Mouse (Mus musculus) brain, embryonic 14.5 days (tissue): Measurements from ENCODE around the gene Acmsd. TPM values are rescaled to one million over a fixed set of nuclear protein-coding genes. Genes with fewer than 3 reads are reported as not detected.
"Not testable (repeated sequence)": the region's sequence is repeated elsewhere in the genome, so short reads cannot be mapped to it uniquely, and the experiment has no call there.

Experiments
- DNase-seq: peaks from one replicate; pipeline ENCODE4 v3.0.0-alpha.2; 2011; ENCODE audit warnings: low read depth
- CTCF ChIP-seq: fragments of 200-500 bp; IDR thresholded peaks from 2 replicates; pipeline ENCODE4 v1.5.1; 2012; ENCODE audit warnings: inconsistent platforms, mild to moderate bottlenecking, moderate library complexity, borderline replicate concordance; ENCODE audit not compliant: insufficient read depth, insufficient read length; ENCODE audit errors: extremely low read depth
- POLR2A ChIP-seq: fragments of 200-500 bp; IDR thresholded peaks from 2 replicates; pipeline ENCODE4 v1.6.1; 2012; ENCODE audit warnings: mild to moderate bottlenecking, inconsistent platforms, borderline replicate concordance; ENCODE audit not compliant: poor library complexity, insufficient read depth, insufficient read length, severe bottlenecking; ENCODE audit errors: extremely low read depth
- polyA plus RNA-seq: library from polyadenylated mRNA; depleted of rRNA; stranded (reverse); fragments of >200 nt; gene quantifications from 2 replicates; pipeline ENCODE4 v1.2.3, GENCODE M21; 2012

The Acmsd gene
- polyA plus RNA-seq, 1 experiment = not detected

DNA sequence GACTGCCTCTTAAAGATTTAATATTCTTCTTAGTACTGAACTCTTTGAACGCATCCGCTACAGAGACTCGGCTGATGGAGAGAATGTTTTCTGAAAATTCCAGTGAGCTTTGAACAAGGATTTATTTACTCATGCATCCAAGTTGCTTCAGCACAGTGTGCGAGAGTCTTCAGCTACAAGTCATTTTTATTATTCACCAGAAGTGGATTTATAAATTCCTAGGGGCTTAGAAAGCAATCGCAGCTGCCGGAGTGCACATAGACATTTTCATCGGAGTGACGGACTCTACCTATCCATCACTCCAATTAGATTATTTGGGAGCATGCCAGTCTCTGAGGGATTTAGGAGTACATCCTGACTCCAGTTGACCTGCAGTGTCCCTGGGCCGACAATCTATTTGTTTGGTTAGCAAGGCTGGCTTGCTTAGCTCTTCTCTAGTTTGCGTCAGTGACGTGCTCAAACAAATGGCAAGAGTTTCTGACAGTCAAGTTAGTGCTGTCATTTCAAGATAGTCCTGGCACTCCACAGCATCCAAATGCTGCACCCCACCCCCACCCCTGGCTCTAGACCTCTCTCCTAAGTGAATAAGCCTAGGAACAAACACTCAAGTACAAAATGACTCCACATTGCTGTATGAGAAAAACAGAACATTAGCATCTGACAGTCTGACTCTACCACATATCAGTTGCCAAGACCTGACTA is 21.3 kb downstream of the Acmsd start:
- TF ChIP-seq POLR2A = no peak
- TF ChIP-seq CTCF = no peak
- DNase-seq = peak; percentile 12

DNA sequence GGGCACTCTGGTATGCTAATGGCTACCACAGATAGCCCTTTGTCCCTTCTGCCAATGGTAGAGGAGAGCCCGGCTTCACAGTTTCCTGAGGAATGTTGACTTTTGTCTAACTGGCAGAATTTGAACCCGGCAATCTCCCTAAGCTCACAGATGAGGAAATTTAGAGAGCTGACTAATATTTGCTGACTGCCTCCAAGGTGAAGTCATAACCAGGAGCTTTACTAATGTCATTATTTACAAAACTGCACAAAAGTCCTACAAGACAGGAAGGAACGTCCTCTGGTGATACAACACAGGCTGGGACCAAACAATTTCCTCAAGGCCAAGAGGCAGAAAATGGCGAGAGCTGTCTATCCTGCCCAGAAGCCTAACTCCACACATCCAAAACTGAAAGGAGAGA is 26.6 kb downstream of the Acmsd start:
- no peak for TF ChIP-seq CTCF
- no peak for TF ChIP-seq POLR2A
- no peak for DNase-seq

DNA sequence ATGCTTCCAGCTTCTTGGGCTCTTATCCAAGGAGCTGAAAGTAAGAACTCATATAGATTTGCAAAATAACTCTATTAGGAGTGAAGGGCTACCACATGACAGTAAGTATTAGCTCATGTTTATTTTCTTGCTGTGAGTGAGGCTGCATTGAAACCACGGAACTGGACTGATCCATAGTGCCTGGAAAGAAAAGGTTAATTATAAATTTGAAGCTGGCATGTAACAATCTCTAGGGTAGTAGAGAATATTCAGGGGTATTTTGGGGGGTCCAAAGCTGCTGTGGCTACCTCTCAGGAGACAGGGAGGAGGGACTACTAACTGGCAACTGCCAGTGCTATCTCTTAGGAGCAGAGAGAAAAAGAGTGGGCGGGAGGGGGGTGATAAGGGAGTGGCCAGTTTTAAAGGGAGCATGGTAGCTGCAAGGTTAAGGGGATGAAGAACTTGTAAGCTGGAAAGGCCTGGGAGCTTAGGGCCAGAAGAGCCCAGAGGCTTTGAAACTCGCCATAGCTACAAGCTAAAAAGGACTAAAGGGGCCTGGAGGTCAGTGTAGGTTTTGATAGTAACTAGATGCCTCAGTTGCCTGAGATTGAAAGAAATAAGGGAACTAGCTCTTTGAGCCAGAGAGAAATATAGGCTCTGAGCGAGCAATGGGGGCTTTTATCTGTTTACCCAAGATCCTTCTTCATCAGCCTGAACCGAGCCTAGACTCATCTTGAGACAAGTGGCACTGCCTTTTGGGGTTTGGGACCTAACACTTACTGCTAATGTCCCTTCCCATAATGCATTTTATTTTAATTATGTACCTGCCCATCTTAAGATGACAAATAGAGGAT is 27.3 kb downstream of the Acmsd start:
- no peak for TF ChIP-seq CTCF
- no peak for TF ChIP-seq POLR2A
- DNase-seq = no peak

DNA sequence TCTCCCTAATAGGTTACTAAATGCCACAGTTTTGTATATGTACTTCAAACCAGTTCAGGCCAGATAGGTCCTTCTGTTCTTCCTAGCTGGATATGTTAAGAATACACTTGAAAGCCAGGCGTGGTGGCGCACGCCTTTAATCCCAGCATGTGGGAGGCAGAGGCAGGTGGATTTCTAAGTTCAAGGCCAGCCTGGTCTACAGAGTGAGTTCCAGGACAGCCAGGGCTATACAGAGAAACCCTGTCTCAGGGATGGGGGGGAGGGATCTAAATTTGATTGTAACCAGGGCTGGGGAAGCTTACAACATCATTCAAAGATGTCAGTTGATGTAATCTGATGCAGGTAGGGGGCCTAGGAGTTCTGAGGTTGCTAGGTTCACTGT is 27.9 kb downstream of the Acmsd start:
- DNase-seq = not testable (repeated sequence)

DNA sequence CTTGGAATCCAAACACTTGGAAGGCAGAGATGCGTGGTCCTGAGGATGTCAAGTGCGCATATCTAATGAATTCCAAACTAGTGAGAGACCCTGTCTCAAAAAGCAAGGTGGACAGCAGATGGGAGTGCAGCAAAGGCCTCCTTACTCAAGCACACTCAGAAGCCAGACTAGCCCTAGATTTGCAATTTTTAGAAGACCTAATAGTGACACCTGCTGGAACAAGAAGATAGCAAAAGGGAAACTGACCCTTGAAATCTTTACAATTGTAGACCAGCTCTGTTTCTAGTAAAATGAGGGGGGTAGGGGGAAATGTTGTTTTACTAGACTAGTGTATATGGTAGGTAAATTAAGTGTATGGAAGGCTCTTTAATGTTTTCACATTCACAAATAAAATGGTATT is 36.3 kb downstream of the Acmsd start:
- TF ChIP-seq CTCF (peak; percentile 18; the same call in 1 of the 2 replicates), POLR2A (no peak)

DNA sequence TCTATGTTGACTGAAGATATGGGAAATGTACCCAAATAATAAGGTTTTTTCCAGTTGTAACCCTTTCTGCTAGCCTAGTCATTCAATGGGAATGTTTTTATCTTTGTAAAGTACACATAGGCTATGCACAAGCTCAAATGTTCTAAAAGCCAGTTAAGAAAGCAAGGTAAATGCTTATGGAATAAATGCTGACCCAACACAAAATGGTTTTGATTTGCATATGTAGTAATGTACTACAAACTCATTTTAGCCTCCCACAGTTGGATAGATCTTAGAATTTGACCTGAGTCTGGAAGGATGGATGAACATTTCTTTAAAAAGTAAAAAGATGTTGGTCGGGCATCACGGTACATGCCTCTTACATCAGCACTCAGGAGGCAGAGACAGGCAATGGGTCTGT is 37.5 kb downstream of the Acmsd start:
- no peak for DNase-seq

More for the DNA sequence above, 36.3 kb downstream of the Acmsd start:
- peak; percentile 64 for DNase-seq

DNA sequence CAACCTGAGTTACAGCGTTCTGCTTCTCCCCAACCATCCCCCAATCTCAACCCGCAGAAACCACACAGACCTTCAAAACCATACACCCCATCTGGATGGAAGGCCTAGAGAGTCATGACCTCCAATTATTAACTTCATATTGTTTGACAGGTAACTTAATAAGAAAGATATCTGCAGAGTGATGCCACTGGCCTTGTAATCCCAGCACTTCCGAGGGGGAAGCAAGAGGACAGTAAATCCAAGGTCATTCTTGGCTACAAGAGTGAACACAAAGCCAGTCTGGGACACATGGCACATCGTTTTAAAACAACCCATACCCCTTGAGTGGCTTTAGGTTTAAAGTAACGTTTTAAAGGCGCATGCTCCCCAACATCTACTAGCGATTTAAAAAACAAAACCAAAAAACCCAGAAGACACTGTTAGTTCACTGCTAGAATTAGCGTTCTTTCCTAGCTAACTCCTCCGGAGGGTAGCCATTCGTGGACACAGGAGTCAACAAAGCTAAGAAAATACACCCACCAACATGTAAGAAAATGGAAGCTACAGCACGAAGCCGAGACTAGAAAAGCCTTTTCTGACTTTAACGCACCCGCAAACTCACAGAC is 44.1 kb downstream of the Acmsd start:
- DNase-seq = no peak

More for the DNA sequence above, 37.5 kb downstream of the Acmsd start:
- no peak for TF ChIP-seq CTCF
- no peak for TF ChIP-seq POLR2A

DNA sequence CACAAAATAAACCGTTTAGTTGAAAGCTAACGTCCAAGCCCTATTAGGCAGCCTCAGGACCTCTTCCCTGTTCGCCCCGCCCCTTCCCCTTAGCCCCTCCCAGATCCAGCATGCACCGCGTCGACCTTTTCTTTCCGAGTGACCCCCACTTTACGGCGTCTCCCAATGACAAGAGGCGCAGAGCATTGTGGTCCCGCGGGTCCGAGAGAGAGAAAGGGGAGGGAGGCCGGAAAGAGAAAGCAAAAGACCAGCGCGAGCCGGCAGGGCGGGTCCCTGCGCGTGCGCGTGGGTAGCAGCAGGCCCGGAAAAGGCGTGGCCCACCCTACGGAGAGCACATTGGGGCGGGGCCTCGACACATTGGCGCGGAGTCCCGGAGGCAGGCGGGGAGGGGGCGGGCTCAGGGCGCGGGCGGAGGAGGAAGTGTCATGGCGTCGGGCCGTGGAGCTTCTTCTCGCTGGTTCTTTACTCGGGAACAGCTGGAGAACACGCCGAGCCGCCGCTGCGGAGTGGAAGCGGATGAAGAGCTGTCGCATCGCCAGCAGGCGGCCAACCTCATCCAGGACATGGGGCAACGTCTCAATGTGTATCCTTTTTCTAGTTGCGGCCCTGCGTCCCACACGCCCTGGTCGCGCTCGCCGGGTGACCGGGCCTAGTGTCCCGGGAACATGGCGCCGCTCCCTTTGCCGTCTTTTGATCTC is 44.7 kb downstream of the Acmsd start, which contains the start of gene Ccnt2:
TSS of gene Ccnt2 (plus strand) at position 362 of the 698 bp plus-strand sequence.
- peak; percentile 87; the same call in 1 of the 2 replicates for TF ChIP-seq POLR2A
- TF ChIP-seq CTCF = no peak
- DNase-seq = peak; percentile 100

More for the DNA sequence above, 44.1 kb downstream of the Acmsd start:
- TF ChIP-seq CTCF (no peak), POLR2A (no peak)

DNA sequence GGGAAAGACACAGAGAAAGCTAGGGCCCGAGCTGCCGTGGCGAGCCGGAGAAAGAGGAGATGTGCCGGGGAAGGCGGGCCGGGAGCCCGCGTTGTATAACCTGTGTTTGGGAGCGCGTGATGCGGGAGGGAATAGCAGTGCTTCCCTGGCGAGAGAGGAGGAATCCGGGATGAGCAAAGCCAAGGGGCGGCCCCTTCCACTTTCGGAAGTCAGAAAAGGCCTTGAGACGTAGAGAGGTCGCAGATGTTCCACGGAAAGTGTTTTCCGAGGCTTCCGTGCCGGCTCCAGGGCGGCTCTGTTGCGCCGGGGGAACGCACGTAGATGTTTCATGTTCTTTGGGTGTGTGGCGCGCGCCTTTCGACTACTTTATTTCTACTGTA is 45.3 kb downstream of the Acmsd start:
- no peak for DNase-seq
- TF ChIP-seq CTCF = no peak
- no peak for TF ChIP-seq POLR2A

DNA sequence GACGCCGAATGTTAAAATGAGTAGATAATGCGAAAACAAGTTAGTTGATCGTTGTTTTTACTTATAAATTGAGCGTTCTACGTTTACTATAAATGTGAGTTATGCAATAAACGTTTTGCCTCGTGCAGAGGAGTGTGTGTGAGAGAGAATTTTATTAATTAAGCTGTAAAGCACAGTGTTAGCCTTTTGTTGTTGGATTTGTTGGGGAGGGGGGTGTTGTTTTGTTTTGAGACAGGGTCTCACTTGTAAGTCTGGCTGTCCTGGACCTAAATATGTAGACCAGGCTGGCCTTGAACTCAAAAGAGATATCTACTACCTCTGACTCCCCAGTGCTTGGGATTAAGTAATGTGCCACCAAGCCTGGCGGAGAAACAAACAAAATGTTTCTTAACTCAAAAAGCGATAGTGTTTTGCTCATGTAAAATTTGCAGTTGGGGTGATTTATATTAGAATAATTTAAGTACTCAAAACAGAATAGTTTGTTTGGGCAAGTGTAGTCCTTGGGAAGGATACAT is 46.0 kb downstream of the Acmsd start:
- no peak for DNase-seq
- no peak for TF ChIP-seq POLR2A
- no peak for TF ChIP-seq CTCF

DNA sequence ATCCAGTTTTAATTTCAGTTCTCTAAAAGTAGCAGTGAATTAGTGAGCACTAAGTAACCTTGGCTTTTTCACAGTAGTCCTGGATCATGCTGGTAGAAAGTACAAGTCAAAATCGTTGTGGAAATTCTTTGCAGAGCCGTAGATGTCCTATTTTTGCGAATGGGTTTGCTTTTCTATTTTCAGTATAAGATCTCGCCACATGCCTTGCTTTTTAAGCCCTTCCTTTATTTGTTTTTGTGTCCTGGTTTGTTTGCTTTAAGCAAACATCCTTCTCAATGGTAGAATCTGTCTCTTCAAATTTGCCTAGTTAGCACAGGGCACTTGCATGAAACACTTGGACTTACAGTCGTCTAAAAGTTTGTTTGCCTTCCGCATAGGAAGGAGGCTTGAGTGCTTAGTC is 47.0 kb downstream of the Acmsd start:
- no peak for DNase-seq
- no peak for TF ChIP-seq CTCF
- no peak for TF ChIP-seq POLR2A
